Mouse (Mus musculus) urinary bladder, postnatal 10 days (tissue): ENCODE measurements around the gene Trim44.

ENCODE experiments used
- DNase-seq: peaks from one replicate; pipeline ENCODE4 v3.0.0; 2022; ENCODE audit warnings: low spot score

The Trim44 gene

GRCm38 (mm10) chr2:102407363-102408184 lies at the start of gene Trim44:
Gene Trim44 (minus strand): TSS chr2:102407828.
- no peak for DNase-seq

DNA sequence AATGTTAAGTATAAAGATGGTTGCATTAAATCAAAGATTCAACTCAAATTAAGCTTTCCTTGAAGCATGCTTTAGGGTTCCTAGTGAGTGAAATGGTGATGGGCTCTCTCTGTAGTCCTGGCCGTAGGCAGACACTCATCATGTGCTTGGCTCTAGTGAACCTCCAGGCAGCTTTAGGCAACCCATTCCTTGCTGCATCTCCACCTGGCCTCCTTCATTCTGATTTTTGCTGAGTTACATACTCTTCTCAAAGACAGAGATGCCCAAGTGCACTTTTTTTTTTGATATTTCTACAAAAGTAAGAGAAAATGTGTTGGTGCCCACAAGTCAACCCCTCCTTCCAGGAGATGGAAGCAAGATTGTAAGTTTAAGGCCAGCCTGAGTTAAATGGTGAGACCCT lies 47.5 kb upstream of the Trim44 start:
- DNase-seq, result no peak

GRCm38 (mm10) chr2:102453447-102453846 lies 45.8 kb upstream of the Trim44 start:
- DNase-seq, result no peak

- DNase-seq, result no peak
These were observed 44.3 kb upstream of the Trim44 start, which contains the start of gene Fjx1 for GRCm38 (mm10) chr2:102451671-102452549. Gene Fjx1 (minus strand): TSS chr2:102452499.

DNA sequence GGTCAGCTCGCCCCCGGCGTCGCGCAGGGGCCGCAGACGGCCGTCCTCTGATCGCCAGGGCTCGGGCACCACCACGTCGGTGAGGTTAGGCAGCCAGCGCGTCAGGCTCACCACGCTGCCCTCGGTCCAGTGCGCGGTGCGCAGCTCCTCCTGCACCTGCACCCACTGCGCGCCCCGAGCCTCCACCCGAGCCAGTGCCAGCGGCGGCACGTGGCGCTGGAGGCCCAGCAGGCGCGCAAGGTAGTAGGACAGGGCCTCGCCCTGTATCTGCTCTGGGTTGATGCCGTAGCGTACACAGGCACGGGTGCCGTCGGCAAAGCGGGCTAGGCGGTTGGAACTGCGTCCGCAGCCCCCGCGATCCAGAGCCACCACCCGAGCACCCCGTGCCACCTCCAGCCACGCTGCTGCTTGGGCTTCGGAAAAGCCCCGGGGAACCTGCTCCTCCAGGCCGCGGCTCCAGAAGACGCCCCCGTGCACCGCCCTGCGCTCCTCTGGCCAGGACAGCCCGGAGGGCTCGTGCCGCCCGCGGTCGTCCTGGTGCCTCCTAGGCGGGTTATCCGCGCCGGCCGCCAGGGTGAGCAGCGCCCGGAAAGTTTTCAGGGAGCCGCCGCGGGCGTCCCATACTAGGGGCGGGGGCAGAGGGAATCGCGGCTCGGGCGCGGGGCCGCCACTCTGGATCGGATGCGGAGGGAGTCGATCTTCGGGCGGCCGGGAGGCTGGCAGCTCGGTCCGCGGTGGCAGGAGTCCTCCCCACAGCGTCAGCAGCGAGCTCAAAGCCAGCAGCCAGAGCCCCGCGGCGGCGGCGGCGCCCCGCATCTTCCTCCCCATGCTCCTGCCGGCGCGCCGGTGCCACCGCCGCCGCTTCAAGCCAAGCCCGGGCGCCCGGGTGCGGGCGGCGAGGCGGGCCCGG lies 43.4 kb upstream of the Trim44 start:
- DNase-seq, result peak; percentile 14

GRCm38 (mm10) chr2:102450248-102450760 lies 42.7 kb upstream of the Trim44 start:
- DNase-seq, result no peak

DNA sequence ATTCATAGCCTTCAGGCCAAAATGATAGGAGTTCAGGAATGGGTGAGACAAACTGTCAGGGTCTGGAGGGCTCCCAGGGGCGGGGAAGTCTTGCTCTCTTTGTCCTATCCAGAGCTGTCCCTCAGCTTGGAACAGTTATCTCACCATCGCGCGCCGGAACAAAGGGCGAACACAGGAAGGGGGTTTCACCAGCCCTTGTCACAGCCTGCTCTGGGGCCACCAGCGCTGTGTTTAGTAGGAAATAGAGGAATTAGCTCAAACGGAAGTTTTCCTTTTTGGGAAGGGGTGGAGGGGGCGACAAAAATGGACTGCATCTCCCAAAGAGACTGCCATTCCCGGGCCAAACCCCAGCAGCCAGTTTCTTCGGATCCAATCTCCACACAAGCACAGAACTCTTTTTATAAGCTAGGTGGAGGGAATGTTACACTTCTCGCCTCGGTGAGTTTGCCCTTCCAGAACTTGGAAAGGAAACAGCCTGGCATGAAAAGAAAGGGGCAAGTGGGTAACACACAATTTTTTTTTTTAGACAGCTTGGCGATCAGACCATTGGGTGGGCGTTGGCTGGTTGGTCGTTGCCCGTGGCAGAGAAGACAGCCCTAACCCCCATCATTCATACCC lies 42.1 kb upstream of the Trim44 start:
- DNase-seq, result no peak

DNA sequence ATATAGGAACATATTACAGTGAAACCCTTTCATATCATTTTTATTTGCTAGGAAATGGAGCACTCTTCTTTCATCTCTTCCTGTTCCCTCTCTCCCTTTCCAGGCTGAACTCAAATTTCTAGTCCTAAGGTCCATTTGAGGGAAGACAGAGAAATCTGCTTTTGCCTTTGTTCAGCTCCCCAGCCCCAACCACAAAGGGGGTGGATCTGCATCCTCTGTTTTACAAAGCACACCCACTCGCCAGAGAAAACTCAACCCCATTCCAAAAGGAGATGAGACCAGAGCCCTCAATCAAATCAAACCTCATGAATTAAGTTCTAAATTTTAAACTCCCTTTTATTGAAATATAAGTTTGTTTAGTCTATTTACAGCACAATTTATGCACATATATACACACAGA lies 41.4 kb upstream of the Trim44 start:
- DNase-seq, result no peak

- DNase-seq, result no peak
These were observed 40.2 kb upstream of the Trim44 start for GRCm38 (mm10) chr2:102447831-102448230.

GRCm38 (mm10) chr2:102446851-102447250 lies 39.2 kb upstream of the Trim44 start:
- DNase-seq, result no peak

DNA sequence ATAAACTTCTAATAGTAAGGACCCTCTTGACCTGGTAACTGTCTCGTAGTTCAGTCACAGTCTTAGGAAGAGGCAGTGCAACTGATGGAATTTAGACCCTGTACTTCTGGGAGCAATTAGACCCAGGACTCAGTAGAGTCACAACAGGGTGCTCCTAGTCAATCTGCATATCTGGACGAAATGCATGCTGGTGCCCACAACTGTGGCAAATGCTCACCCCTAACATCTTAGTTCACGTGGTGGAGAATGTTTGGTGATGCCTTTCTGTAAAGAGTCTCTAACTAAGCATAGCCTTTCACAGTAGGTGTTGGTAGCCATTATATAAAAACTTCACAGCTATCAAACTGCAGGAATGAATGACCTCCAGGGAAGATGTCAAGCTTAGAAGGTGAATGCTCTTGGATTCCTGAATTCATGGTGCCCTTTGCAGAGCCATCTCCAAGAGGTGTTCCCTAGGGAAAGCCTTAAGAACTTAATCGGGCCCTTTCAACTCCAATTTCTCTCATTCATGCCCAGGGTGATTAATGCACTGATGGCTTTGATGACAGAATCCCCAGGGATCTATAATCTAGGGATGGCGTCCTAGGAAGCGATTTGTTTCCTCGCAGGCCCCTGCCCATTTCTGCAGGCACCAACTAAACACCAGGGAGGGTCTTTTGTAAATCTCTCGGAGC lies 29.9 kb upstream of the Trim44 start:
- DNase-seq, result no peak

- no peak for DNase-seq
These were observed 26.3 kb upstream of the Trim44 start for GRCm38 (mm10) chr2:102433879-102434278.

- no peak for DNase-seq
These were observed 23.5 kb upstream of the Trim44 start for GRCm38 (mm10) chr2:102431084-102431483.

DNA sequence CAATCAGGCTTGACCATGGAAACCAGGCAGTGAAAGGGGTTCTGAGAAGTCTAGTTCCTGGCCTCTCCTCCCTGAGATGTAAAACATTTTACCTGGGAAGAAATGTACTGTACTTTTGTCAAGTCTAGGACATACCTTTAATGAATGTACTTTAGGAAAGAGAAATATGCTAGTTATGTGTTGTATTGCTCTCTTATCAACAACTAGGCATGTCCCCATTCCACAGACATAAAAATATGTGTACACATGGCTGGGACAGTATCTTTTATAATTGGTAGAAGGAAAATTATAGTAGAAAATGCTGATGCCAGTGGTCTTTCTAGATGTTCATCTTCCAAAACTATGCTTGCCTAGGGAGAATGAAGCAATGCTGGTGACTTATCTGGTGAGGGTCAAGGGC lies 20.3 kb upstream of the Trim44 start:
- DNase-seq, result no peak

DNA sequence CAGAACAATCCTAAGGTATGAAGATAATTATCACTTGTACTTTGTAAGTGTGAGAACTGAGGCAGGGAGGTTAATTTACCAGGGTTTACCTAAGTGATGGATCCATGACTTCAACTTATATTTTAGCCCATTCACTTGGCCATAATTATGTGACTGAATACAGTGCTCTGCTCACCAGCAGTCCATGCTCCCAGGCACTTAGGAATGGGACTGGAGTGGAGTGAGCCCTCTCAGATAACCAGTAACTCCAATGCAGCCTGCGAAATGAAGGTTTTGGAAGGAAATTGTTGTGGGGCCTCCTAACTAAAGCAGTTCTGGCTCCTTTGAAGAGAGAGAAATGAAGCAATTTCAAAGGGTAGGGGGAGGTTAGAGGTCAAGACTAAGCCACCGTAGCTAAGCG lies 18.8 kb upstream of the Trim44 start:
- DNase-seq, result no peak

DNA sequence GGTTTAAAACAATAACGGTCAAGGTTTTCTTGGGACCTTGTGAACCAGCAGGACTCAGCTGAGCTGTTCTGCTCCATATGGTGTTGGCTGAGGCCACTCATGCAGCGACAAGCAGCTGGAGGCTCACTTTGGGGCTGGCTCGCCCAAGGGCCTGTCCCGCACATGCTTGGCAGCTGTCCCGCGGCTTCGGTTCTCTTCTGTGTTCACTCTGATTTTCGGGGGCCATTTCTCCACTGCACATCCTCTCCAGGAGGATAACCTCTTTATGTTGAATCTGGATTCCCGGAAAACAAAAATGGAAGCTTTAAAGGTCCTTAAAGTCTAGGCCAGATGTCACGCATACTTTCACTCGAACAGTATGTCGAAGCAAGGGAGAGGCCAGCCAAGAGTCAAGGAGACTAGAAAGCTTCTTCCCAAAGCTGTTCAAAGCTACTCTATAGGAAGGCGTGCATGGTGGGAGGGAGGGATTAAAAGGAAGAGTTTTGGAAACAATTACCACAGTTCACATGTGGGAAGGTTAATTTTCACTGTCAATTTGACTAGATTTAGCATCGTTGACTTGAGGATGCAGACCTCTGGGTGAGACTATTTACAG lies 8.6 kb upstream of the Trim44 start:
- DNase-seq, result no peak

DNA sequence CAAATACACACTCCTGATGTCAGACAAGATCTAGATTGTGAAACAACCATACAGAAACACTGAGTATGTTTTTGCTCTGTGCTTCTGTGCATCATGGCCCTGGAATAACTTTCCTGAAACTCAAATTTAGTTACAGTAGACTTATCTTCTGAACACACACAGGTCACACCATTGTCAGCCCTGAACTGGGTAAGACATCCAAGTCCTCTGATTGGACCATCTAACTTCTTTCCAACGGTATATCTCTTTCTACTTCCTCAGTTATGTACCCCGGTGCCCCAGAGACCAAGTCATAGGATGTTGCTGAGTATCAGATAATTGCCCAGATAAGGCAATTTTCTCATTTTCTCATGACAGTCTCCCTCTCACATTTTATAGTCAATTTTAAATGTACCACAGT lies 5.1 kb upstream of the Trim44 start:
- no peak for DNase-seq

- no peak for DNase-seq
These were observed 3.0 kb upstream of the Trim44 start for GRCm38 (mm10) chr2:102410615-102411014.

GRCm38 (mm10) chr2:102409741-102410140 lies 2.1 kb upstream of the Trim44 start:
- no peak for DNase-seq
